Mouse (Mus musculus): ENCODE measurements at regions not wholly inside any gene's neighbourhood (a gene's known extent, or its start where the extent isn't known, plus 50 kb on each side); places are given as distances from the start of the nearest gene placed in this dataset.
A peak's percentile ranks its signal among the peaks of the same experiment; 100 is the strongest.

DNA sequence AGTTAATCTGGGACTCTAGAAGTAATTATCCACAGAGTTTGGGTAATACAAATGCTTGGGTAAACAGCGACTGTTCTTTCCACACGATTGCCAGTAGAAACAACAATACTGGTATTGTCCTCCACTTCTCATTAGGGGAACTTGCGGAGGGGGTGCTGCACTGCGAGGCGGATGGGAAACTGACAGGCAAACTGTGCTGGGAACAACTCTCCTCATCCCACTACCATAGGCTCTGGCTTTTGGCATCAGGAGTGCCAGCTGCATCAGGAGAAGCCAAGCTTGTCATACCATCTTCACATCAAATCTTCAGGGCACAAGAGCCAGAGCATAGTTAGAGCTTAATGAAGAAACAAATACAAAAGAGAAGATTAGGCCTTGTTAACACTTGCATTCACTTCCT lies 349.2 kb upstream of the Tmem161b start:
- no peak for DNase-seq (ENCODE audit: low read depth, low spot score)

DNA sequence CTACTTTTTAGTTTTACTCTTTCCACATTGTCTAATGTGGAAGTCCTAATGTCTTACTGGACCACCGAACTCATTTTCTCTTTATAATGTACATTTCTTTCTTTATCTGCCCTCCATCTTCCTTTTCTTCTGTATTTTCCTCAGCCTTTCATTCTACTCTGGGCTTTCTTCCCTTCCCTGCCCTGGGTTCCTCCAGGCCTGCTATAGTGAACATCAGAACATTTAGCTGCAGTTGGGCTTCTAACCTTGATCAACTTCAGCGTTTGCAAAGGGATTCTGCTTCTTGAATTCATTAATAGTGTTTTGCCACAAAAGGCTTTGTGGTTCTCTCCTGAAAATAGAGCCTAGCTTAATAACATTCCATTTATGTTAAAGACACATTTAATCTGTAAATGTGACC lies 342.5 kb upstream of the Tmem161b start:
- no peak for DNase-seq (ENCODE audit: low read depth, low spot score)

DNA sequence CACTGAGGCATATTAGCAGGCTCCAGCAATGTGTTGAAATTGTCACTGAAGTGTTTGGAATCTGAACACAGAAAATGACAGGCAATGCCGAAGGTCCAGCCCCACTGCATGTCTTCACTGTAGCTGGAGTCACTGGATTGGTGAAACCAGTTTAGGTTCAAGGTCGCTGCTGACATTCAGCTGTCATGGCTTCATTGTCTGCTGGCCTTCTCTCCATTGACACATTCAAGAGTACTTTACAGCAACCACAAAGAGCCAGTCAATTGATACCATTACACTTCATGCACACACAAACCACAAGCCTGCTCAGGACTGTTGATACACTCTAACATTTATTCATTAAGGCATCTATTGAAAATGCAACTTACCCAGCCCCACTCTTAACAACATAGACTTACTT lies 341.8 kb upstream of the Tmem161b start:
- DNase-seq (ENCODE audit: low read depth, low spot score), result peak; percentile 18

DNA sequence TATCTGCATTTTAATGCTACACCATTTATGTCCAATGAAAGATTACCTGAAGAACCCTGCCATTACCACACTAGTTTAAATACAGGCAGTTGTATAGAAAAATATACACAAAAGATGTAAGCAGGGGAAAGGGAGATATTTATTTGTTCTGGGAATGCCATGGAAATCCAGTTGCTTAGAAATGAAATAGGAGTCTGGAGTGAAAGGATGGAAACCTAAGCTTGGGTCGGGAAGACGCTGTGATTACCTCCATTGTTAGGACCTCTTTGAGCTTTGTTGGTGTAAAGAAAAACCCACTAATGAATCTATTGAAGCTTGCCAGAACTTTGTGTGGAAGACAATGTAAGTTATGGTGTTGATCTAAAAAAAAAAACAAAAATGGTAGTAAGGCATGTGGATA lies 341.3 kb upstream of the Tmem161b start:
- DNase-seq (ENCODE audit: low read depth, low spot score), result no peak

- no peak for DNase-seq (ENCODE audit: low read depth, low spot score)
Observed at GRCm38 (mm10) chr13:83882839-83883238, 339.3 kb upstream of the Tmem161b start.

- no peak for DNase-seq (ENCODE audit: low read depth, low spot score)
Observed at GRCm38 (mm10) chr13:83883821-83884220, 338.3 kb upstream of the Tmem161b start.

DNA sequence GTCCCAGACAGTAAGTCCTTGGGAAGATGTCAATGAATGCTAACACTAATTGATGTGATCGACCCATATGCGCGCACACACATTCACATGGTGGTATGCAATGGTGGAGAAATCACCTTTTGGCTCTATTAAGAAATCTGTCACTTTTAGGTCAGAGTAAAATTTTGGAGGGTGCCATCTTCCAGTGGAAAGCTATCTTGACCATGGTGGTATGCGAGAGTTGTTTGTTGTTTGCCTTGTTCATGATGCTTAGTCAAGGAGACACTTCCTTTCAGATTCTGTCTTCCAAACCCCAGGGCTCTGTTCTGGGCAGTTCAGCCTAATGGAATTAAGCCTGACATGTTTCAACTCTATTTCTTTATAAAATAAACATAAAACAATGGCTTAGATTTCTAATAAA lies 337.9 kb upstream of the Tmem161b start:
- DNase-seq (ENCODE audit: low read depth, low spot score), result no peak

DNA sequence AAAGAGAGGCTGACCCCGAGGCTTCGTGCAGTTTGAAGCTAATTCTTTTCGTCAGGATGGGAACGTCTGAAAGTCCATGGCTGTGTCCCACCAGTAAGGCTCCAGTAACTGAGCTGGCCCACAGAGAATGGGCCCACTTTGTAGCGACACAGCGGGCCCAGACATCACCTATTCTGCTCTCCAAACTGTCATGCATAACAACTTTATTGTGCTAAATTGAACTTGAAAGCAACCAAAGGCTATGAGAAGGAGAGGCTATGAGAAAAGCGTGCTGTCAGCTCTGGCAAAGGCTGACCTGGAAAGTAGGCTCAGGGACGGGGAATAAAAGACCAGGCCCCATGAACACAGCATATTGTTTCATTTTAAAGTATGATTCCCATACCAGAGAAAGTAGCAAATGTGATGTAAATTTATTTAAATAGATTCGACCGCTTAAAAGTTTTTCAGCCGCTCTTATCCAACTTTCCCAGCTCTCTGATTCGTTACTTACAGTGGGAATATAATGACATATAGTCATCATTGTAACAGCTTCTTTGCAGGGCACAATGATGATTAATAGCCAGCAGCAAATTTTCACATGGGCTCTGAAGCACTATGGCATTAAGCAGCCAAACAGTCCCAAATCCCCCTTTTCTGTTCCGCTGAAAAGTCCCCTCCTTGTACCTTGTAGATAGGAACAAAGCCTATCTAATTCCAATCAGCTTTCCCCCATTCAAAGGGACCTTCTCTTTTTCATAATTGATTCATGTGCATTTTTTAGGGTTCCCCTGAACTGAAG lies 337.1 kb upstream of the Tmem161b start:
- no peak for DNase-seq (ENCODE audit: low read depth, low spot score)

DNA sequence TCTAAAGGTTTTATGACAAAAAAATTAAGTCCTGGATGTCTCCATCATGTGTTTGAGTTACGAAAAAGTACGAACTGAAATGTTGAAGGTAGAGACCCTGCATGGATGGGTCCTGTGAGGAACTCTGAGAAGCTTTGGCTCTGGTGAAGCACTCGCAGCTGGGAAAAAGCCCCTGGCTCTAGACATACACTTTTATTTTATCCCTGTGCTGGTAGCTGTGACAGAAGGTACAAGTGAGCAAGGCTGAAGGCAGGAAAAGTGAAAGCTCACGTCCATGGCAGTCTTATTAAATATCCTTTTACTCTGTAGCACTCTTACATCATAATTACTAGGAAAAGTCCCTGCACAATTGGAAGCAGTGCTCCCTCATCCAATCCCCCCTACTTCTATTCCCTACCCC lies 336.4 kb upstream of the Tmem161b start:
- no peak for DNase-seq (ENCODE audit: low read depth, low spot score)

DNA sequence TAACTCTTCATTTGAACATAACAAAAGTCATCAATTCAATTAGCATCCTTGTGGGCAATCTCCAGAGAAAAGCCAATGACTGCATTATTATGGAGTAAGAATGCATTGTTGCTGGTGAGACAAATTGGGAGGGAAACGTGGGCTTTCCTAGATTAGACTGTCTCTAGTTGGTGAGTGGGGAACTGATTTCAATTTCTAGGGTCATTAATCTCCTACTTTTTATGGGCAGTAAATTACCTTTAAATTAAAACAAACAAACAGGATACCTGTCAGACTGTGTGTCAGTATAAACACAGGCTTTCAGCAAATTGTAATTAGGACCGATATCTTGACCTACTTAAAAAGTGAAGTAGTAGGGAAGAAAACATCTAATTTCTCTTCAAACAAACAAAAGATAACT lies 307.4 kb upstream of the Tmem161b start:
- no peak for DNase-seq (ENCODE audit: low read depth, low spot score)

GRCm38 (mm10) chr13:83932761-83933160 lies 289.3 kb upstream of the Tmem161b start:
- DNase-seq (ENCODE audit: low read depth, low spot score), result peak; percentile 78

DNA sequence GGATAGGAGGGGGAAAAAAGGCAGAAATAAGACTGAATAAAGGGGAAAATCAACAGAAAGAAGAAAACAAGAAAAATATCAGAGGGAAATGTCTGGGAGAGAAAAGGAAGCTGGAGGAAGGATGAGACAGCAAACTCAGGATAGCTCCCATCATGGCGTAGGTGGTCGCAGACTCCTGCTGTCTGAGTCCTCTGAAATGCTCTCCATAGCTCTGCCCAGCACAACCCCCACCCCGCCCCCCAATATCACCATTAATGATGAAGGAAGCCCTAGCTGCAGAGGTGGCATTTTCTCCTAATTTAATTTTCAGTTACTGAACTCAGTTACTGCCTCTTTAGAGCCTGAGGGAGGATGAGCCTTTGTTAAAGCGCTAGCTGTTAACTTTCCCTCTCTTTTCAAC lies 275.6 kb upstream of the Tmem161b start:
- no peak for DNase-seq (ENCODE audit: low read depth, low spot score)

GRCm38 (mm10) chr13:83951163-83951562 lies 270.9 kb upstream of the Tmem161b start:
- DNase-seq (ENCODE audit: low read depth, low spot score), result no peak

GRCm38 (mm10) chr13:83951808-83952207 lies 270.3 kb upstream of the Tmem161b start:
- no peak for DNase-seq (ENCODE audit: low read depth, low spot score)

DNA sequence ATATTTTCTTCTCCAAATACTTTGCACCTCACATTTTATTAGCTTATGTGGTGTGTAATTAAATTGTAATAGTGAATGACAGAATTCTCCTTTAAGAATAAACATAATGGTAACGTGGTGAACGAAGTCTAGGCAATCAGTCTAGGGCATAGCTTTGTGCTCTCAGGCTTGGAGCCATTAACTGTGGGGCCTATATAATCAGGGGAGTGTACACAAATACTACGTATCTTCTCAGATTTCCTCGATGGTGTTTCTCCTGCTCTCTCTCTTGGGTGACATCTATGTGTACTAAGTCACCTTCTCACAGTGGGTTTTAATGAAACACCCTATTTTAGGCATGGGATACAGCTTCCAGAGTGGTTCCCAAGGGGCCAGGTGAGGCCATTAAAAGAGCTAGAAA lies 269.7 kb upstream of the Tmem161b start:
- DNase-seq (ENCODE audit: low read depth, low spot score), result no peak

DNA sequence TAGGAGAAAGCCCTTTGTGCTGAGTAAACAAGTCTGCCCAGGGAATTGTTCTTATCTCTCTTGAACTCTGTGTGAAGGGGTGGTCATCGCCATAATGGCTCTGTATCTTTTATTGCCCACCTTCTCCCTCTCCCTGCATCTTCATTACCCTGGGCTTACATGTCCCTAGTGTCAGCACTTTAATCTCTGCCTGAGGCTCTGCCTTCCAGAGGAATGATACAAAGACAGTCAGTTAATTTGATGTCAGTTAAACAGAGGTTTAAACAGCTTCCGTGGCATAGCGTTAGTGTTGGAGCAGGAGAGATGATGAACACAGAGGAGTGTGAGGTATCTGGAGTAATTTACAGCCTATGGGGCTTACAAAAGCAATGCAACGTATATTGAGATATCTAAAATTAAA lies 269.2 kb upstream of the Tmem161b start:
- no peak for DNase-seq (ENCODE audit: low read depth, low spot score)

- no peak for DNase-seq (ENCODE audit: low read depth, low spot score)
Observed at GRCm38 (mm10) chr13:83955701-83956100, 266.4 kb upstream of the Tmem161b start.

DNA sequence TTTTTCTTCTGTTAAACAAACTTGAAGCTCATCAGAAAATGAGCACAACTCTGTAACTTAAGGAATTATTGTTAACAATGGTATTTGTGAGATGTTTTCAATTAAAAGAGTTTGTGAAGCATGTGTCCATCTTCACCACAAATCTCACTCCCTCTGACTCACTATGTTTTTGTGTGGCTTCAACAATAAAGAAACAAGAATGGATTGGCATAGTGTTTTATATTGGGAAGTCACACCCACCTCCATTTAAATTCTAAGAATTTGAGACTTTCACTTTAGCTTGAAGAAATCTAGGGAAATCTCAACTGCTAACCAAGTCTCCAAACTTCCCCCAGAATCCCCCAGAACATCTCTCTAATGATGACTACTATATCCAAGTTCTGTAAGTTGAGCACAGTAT lies 243.6 kb upstream of the Tmem161b start:
- no peak for DNase-seq (ENCODE audit: low read depth, low spot score)

- no peak for DNase-seq (ENCODE audit: low read depth, low spot score)
Observed at GRCm38 (mm10) chr13:83979535-83979934, 242.6 kb upstream of the Tmem161b start.

DNA sequence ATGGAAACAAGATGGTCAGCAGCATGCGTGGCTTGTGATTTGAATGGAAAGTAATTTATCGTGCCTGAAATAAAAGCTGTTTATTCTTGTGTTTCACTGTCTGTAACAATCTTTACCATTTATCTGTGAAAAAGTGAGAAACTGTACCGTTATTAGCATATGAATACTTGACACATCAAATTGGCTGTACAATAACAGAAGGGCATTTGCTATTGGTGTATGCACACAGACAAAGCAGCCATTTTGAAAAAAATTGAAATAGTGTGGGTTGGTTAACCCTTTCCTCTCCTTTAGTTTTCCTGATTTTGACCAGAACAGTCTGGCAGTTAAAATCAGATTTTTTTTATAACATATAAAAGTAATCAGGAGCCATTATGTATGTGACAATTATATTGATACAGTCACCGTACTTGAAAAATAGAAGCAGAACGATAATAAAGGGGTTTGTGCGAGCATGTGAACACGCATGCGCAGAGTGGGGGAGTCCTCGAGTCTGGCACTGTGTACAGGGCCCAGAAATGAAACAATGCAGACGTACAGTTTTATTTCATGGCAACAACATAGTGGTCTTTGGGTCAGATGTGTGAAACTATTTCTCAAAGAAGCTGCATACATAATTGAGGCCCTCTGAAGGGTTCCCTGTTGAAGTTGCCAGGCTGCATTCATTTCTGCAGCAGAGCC lies 237.3 kb upstream of the Tmem161b start:
- no peak for DNase-seq (ENCODE audit: low read depth, low spot score)

- DNase-seq (ENCODE audit: low read depth, low spot score), result no peak
Observed at GRCm38 (mm10) chr13:83987746-83988423, 234.2 kb upstream of the Tmem161b start.

GRCm38 (mm10) chr13:83988517-83988916 lies 233.6 kb upstream of the Tmem161b start:
- no peak for DNase-seq (ENCODE audit: low read depth, low spot score)

All from ES-CJ7 (cell line).